Mouse (Mus musculus) embryonic facial prominence, embryonic 11.5 days (tissue): ENCODE measurements around the gene Eif2ak4. TPM values are rescaled to one million over a fixed set of nuclear protein-coding genes. Genes with fewer than 3 reads are reported as not detected.

ENCODE experiments used
- ATAC-seq: fragments of 200-750 bp; cut with Nextera tagmentation; replicated peaks from 2 replicates; pipeline ENCODE4 v1.8.0; 2017; ENCODE audit warnings: low read depth; ENCODE audit not compliant: insufficient number of reproducible peaks, low FRiP score, low TSS enrichment
- DNase-seq: peaks from one replicate; pipeline ENCODE4 v3.0.0-alpha.2; 2015; ENCODE audit warnings: low spot score
- H3K27ac ChIP-seq: fragments of 300-500 bp; sonication (generic); replicated peaks from 2 replicates; pipeline ENCODE4 v1.5.1; 2014; ENCODE audit warnings: mild to moderate bottlenecking, low read depth, low read length, control low read depth
- H3K27me3 ChIP-seq: fragments of 300-500 bp; sonication (generic); 2 replicates; pipeline ENCODE4 v1.6.1; 2014; ENCODE audit warnings: mild to moderate bottlenecking, low read length, moderate library complexity, mixed read lengths; ENCODE audit not compliant: control insufficient read depth, insufficient read depth
- H3K36me3 ChIP-seq: fragments of 300-500 bp; sonication (generic); replicated peaks from 2 replicates; pipeline ENCODE4 v1.6.1; 2014; ENCODE audit warnings: low read depth, mild to moderate bottlenecking, low read length, moderate library complexity, mixed read lengths; ENCODE audit not compliant: control insufficient read depth, insufficient read depth
- H3K4me1 ChIP-seq: fragments of 300-500 bp; sonication (generic); 2 replicates; pipeline ENCODE4 v1.6.1; 2014; ENCODE audit warnings: low read length, mixed read lengths; ENCODE audit not compliant: control insufficient read depth, insufficient read depth
- H3K4me2 ChIP-seq: fragments of 300-500 bp; sonication (generic); 2 replicates; pipeline ENCODE4 v1.6.1; 2014; ENCODE audit warnings: low read depth, mild to moderate bottlenecking, control low read depth, low read length, moderate library complexity
- H3K4me3 ChIP-seq: fragments of 300-500 bp; sonication (generic); 2 replicates; pipeline ENCODE4 v1.5.1; 2014; ENCODE audit warnings: low read depth, low read length, control low read depth
- H3K9ac ChIP-seq: fragments of 300-500 bp; sonication (generic); replicated peaks from 2 replicates; pipeline ENCODE4 v1.6.1; 2014; ENCODE audit warnings: mild to moderate bottlenecking, control low read depth, low read length
- H3K9me3 ChIP-seq: fragments of 300-500 bp; sonication (generic); replicated peaks from 2 replicates; pipeline ENCODE4 v1.6.1; 2016; ENCODE audit warnings: mild to moderate bottlenecking, low read length, inconsistent platforms, mixed read lengths; ENCODE audit not compliant: control insufficient read depth
- WGBS: fragments of 180-500 bp; shearing (Covaris S2); extraction: QIAGEN DNeasy Blood & Tissue Kit; methylation state at CpG from one replicate; pipeline ENCODE4 v1.1.7; 2014; 5-methylcytosine and 5-hydroxymethylcytosine counted together
- polyA plus RNA-seq: library from polyadenylated mRNA; unstranded; fragments of >200 nt; fragmentation: Nextera tagmentation; extraction: Ambion mirVana; gene quantifications from 2 replicates; pipeline ENCODE4 v1.2.1, GENCODE M21; 2014

Eif2ak4 gene
- polyA plus RNA-seq, 1 experiment from 2014 or later: 11.6 TPM

- Histone ChIP-seq H3K9ac (no peak overlapping the region), H3K27ac (no peak overlapping the region), H3K4me2 (no peak overlapping the region), H3K36me3 (no peaks in the 10 kb centered on the region), H3K4me3 (no peak overlapping the region), H3K27me3 (no peaks in the 10 kb centered on the region), H3K4me1 (no peaks in the 10 kb centered on the region), H3K9me3 (no peaks in the 10 kb centered on the region)
- DNase-seq (no peak), ATAC-seq (0 out of 2 replicates have a peak, but pooled peaks have one; percentile 14)
- 79% methylated on average over 13 of the region's 13 CpGs for WGBS
Measured at GRCm38 (mm10) chr2:118457463-118458261, 69.2 kb downstream of the Eif2ak4 start.

GRCm38 (mm10) chr2:118461480-118462165 is 73.2 kb downstream of the Eif2ak4 start:
- Histone ChIP-seq H3K9ac (no peak overlapping the region), H3K4me2 (no peak overlapping the region), H3K27ac (no peak overlapping the region), H3K36me3 (no peaks in the 10 kb centered on the region), H3K4me1 (no peaks in the 10 kb centered on the region), H3K9me3 (no peaks in the 10 kb centered on the region), H3K27me3 (no peaks in the 10 kb centered on the region), H3K4me3 (no peak overlapping the region)
- WGBS: 68% methylated on average over 16 of the region's 16 CpGs
- peak; percentile 35; the same call in 1 of the 2 replicates for ATAC-seq
- DNase-seq: no peak

DNA sequence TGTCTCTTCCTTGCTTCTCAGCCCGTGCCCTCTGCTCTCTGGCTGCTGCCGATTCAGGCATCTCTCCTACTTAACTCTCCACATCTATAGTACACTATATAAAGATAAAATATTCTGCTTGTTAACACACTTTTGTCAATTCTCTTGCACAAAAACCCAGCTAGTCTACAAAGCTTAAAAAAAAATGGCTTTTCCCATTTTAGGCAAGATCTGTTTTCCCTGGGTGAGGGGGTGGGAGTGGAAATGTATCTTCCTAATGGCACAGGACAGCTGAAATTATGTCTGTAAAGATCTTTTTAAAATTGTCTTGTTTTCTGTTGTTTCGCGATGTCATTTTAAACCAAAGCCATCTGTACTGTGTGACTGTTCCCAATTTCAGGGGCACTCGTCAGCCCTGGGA is 75.1 kb downstream of the Eif2ak4 start:
- 53% methylated on average over 5 of the region's 5 CpGs for WGBS
- no peaks in the 10 kb centered on the region; the same call in 1 of the 2 replicates for H3K36me3 ChIP-seq

GRCm38 (mm10) chr2:118464450-118464849 is 76.0 kb downstream of the Eif2ak4 start:
- Histone ChIP-seq H3K4me2 (no peak overlapping the region), H3K27me3 (no peaks in the 10 kb centered on the region), H3K4me3 (no peak overlapping the region), H3K9me3 (no peaks in the 10 kb centered on the region), H3K36me3 (no peaks in the 10 kb centered on the region; the same call in 1 of the 2 replicates), H3K4me1 (no peaks in the 10 kb centered on the region), H3K27ac (no peak overlapping the region), H3K9ac (no peak overlapping the region)
- 85% methylated on average over 3 of the region's 3 CpGs for WGBS
- no peak for DNase-seq
- ATAC-seq: no peak

More for the DNA sequence above, 75.1 kb downstream of the Eif2ak4 start:
- no peak overlapping the region for H3K4me3 ChIP-seq
- H3K9ac ChIP-seq: no peak overlapping the region
- H3K27me3 ChIP-seq: no peaks in the 10 kb centered on the region
- H3K4me1 ChIP-seq: no peaks in the 10 kb centered on the region
- H3K4me2 ChIP-seq: no peak overlapping the region
- DNase-seq: no peak
- ATAC-seq: no peak
- no peak overlapping the region for H3K27ac ChIP-seq
- H3K9me3 ChIP-seq: no peaks in the 10 kb centered on the region

GRCm38 (mm10) chr2:118465894-118466293 is 77.5 kb downstream of the Eif2ak4 start:
- WGBS: 78% methylated on average over 2 of the region's 2 CpGs
- DNase-seq: no peak
- ATAC-seq: no peak

GRCm38 (mm10) chr2:118466601-118467000 is 78.2 kb downstream of the Eif2ak4 start:
- H3K27ac ChIP-seq: no peak overlapping the region
- 44% methylated on average over 1 of the region's 1 CpGs for WGBS
- DNase-seq (no peak), ATAC-seq (no peak)
- no peak overlapping the region for H3K9ac ChIP-seq
- no peaks in the 10 kb centered on the region for H3K27me3 ChIP-seq
- no peaks in the 10 kb centered on the region for H3K4me1 ChIP-seq
- H3K9me3 ChIP-seq: no peaks in the 10 kb centered on the region
- H3K4me3 ChIP-seq: no peak overlapping the region
- no peak overlapping the region for H3K4me2 ChIP-seq
- H3K36me3 ChIP-seq: peaks cover 4% of the 10 kb centered on the region; the same call in 1 of the 2 replicates

More at GRCm38 (mm10) chr2:118465894-118466293, 77.5 kb downstream of the Eif2ak4 start:
- Histone ChIP-seq H3K27ac (no peak overlapping the region), H3K4me3 (no peak overlapping the region), H3K36me3 (no peaks in the 10 kb centered on the region; the same call in 1 of the 2 replicates), H3K9me3 (no peaks in the 10 kb centered on the region), H3K27me3 (no peaks in the 10 kb centered on the region), H3K4me1 (no peaks in the 10 kb centered on the region), H3K4me2 (no peak overlapping the region), H3K9ac (no peak overlapping the region)

GRCm38 (mm10) chr2:118468354-118468753 is 79.9 kb downstream of the Eif2ak4 start:
- Histone ChIP-seq H3K9me3 (no peaks in the 10 kb centered on the region), H3K27ac (no peak overlapping the region), H3K36me3 (peaks cover 4% of the 10 kb centered on the region; the same call in 1 of the 2 replicates), H3K27me3 (no peaks in the 10 kb centered on the region), H3K4me2 (no peak overlapping the region), H3K9ac (no peak overlapping the region), H3K4me1 (no peaks in the 10 kb centered on the region), H3K4me3 (no peak overlapping the region)
- DNase-seq: no peak
- ATAC-seq: no peak
